Mouse (Mus musculus) stomach, embryonic 14.5 days (tissue): ENCODE measurements around the gene Edc3. TPM values are rescaled to one million over a fixed set of nuclear protein-coding genes. Genes with fewer than 3 reads are reported as not detected.

Experiments used
- ATAC-seq: fragments of 200-750 bp; cut with Nextera tagmentation; 2 replicates; pipeline ENCODE4 v1.8.0; 2017; ENCODE audit warnings: low read depth, moderate TSS enrichment; ENCODE audit not compliant: insufficient number of reproducible peaks, insufficient read depth, low FRiP score
- H3K27ac ChIP-seq: fragments of 300-500 bp; sonication (generic); 2 replicates; pipeline ENCODE4 v1.5.1; 2014; ENCODE audit warnings: mild to moderate bottlenecking, low read length, moderate library complexity, mixed read lengths
- H3K27me3 ChIP-seq: fragments of 300-500 bp; sonication (generic); 2 replicates; pipeline ENCODE4 v1.6.1; 2014; ENCODE audit warnings: low read length, control low read depth, mixed read lengths; ENCODE audit not compliant: control insufficient read depth, insufficient read depth
- H3K36me3 ChIP-seq: fragments of 300-500 bp; sonication (generic); 2 replicates; pipeline ENCODE4 v1.6.1; 2014; ENCODE audit warnings: mild to moderate bottlenecking, control low read depth, low read length, moderate library complexity, mixed read lengths; ENCODE audit not compliant: control insufficient read depth, insufficient read depth
- H3K4me1 ChIP-seq: fragments of 300-500 bp; sonication (generic); 2 replicates; pipeline ENCODE4 v1.6.1; 2014; ENCODE audit warnings: low read length, control low read depth, mixed read lengths; ENCODE audit not compliant: control insufficient read depth, insufficient read depth
- H3K4me2 ChIP-seq: fragments of 300-500 bp; sonication (generic); replicated peaks from 2 replicates; pipeline ENCODE4 v1.6.1; 2014; ENCODE audit warnings: low read depth, low read length, control low read depth
- H3K4me3 ChIP-seq: fragments of 300-500 bp; sonication (generic); 2 replicates; pipeline ENCODE4 v1.5.1; 2014; ENCODE audit warnings: low read depth, low read length, control low read depth
- H3K9ac ChIP-seq: fragments of 300-500 bp; sonication (generic); replicated peaks from 2 replicates; pipeline ENCODE4 v1.6.1; 2014; ENCODE audit warnings: low read depth, mild to moderate bottlenecking, control low read depth, low read length, moderate library complexity, mixed read lengths
- H3K9me3 ChIP-seq: fragments of 300-500 bp; sonication (generic); 2 replicates; pipeline ENCODE4 v1.6.1; 2016; ENCODE audit warnings: low read depth, low read length, control low read depth; ENCODE audit not compliant: control insufficient read depth
- WGBS: fragments of 180-500 bp; shearing (Covaris S2); extraction: QIAGEN DNeasy Blood & Tissue Kit; methylation state at CpG from one replicate; pipeline ENCODE4 v1.1.7; 2014; 5-methylcytosine and 5-hydroxymethylcytosine counted together
- polyA plus RNA-seq: library from polyadenylated mRNA; unstranded; fragments of >200 nt; fragmentation: Nextera tagmentation; extraction: Ambion mirVana; gene quantifications from 2 replicates; pipeline ENCODE4 v1.2.1, GENCODE M21; 2014

Gene Edc3
- polyA plus RNA-seq, 1 experiment from 2014 or later: 23.1 TPM

DNA sequence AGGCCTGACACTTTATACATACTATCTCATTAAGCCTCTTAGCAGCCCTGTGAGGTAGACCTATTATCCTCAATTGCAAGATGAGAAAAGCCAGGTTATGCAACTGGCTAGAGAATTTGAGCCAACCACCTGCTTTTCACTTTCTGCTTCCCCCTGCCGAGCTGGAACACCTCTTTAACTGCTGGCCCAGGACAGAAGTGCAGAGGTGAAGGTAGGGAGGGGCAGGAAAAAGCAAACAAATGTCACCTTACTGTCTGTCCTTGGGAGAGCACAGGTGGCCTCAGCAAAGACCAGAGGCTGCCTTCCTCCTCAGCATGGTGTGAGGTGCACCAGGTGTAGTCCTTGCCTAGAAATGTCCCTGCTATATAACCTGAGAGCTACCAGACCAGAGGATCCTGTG is 40.1 kb upstream of the Edc3 start:
- Histone ChIP-seq H3K4me2 (no peak overlapping the region), H3K36me3 (no peaks in the 10 kb centered on the region), H3K9ac (no peak overlapping the region), H3K4me1 (no peaks in the 10 kb centered on the region), H3K4me3 (no peak overlapping the region), H3K9me3 (no peaks in the 10 kb centered on the region), H3K27me3 (no peaks in the 10 kb centered on the region), H3K27ac (no peak overlapping the region)
- ATAC-seq: no peak
- 19% methylated on average over 1 of the region's 1 CpGs for WGBS

DNA sequence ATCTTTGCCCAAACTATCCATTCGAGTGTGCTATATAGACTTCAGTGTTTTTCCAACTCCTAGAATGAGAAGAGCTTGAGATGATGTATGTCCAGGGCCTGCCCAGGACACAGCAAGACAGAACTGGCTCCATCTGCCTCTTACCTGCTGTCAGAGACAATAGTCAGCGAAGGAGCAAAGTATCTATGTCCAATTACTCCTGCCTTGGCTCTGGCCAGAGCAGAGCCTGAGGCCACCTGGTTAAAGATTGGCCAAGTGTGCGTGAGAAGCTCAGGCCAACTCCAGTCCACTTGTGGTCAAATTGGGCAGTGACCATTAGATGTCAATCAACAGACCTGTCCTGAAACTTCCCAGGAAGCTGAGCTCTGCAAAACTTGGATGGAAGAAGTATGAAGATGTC is 38.8 kb upstream of the Edc3 start:
- 82% methylated on average over 3 of the region's 3 CpGs for WGBS
- H3K4me3 ChIP-seq: no peak overlapping the region
- no peak overlapping the region for H3K27ac ChIP-seq
- no peak overlapping the region for H3K9ac ChIP-seq
- ATAC-seq: no peak
- no peaks in the 10 kb centered on the region for H3K9me3 ChIP-seq
- no peaks in the 10 kb centered on the region for H3K27me3 ChIP-seq
- H3K36me3 ChIP-seq: no peaks in the 10 kb centered on the region
- H3K4me1 ChIP-seq: no peaks in the 10 kb centered on the region
- H3K4me2 ChIP-seq: no peak overlapping the region

DNA sequence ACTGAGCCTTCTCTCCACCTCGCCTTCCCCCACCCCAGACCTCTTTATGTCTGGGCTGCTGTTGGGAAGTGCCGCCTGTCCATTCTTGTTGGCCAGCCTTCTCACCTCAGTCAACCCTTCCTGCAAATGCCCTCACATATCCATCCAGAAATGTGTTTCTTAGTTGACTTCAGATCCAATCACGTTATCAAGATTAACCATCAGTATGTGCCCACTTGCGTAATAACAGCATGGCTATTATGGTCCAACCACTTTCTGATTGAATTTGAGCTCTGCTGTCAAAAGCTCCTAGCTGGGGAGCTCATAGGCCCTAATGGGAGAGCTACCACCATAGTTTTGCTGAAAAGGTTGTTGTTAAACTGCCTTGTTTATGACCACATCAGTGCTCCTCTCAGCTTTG is 37.3 kb upstream of the Edc3 start:
- H3K27me3 ChIP-seq: no peaks in the 10 kb centered on the region
- 84% methylated on average over 4 of the region's 4 CpGs for WGBS
- no peaks in the 10 kb centered on the region for H3K9me3 ChIP-seq
- no peak overlapping the region for H3K9ac ChIP-seq
- no peak overlapping the region for H3K4me2 ChIP-seq
- H3K27ac ChIP-seq: no peak overlapping the region
- no peaks in the 10 kb centered on the region for H3K4me1 ChIP-seq
- no peak for ATAC-seq
- H3K36me3 ChIP-seq: no peaks in the 10 kb centered on the region
- H3K4me3 ChIP-seq: no peak overlapping the region

DNA sequence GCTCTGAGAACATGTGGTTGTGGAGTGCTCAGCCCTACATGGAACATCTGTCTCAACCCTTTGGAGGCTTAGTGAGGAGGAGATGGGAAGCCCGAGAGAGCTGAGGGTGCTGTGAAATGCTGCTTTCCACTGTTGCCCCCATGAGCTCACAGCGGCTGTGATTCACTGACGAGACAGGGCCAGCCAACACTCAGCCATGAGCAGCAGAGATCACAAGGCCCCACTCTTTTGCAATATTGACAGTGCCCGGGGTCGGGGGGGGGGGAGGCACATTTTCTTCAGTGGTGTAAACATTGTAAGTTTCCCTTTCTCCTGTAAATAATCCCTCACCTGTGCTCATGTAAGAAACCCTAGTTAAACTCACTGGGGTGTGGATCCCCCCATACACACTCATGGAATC is 36.8 kb upstream of the Edc3 start:
- Histone ChIP-seq H3K9me3 (no peaks in the 10 kb centered on the region), H3K27me3 (no peaks in the 10 kb centered on the region), H3K4me1 (no peaks in the 10 kb centered on the region), H3K9ac (no peak overlapping the region), H3K4me3 (no peak overlapping the region), H3K36me3 (no peaks in the 10 kb centered on the region), H3K4me2 (no peak overlapping the region), H3K27ac (no peak overlapping the region)
- no peak for ATAC-seq
- WGBS: 83% methylated on average over 5 of the region's 5 CpGs

DNA sequence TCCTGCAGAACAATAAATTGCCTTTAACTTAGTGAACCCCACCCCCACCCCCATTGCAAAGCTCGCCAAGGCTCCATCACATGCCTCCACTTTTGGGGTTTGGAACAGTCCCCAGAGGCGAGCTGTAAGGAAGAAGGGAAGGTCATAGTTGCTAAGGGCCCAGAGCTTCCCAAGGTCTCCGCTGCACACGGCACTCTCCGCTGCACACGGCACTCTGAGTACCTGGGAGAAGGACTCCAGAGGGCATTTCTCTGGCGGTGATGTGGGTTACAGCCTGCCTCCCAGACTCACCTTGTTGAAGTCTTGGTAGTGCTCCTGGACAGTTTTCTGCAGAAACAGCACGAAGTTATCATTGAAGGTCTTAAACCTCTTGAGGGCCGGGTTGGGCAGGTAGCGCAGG is 26.9 kb upstream of the Edc3 start:
- Histone ChIP-seq H3K27me3 (no peaks in the 10 kb centered on the region), H3K4me3 (no peak overlapping the region), H3K36me3 (no peaks in the 10 kb centered on the region), H3K4me2 (no peak overlapping the region), H3K9me3 (no peaks in the 10 kb centered on the region), H3K9ac (no peak overlapping the region), H3K27ac (no peak overlapping the region), H3K4me1 (no peaks in the 10 kb centered on the region)
- 80% methylated on average over 10 of the region's 10 CpGs for WGBS
- no peak for ATAC-seq

DNA sequence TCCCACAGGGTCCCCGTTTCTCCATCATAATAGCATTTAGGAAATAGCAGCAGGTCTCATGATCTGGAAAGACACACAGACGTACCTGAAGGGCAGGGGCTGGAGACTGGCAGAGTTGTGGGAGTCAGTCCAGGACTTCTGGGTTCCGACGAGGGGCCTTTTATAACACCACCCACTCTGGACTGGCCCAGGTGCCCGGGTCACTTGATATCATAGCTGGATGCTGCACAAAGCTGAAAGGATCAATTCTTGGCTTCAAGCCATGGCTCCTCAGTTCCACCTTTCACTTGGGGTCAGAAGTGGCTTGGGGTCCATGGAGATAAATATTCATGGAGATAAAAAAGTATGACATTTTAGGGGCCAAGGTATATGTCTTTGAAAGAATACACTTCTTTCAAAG is 24.8 kb upstream of the Edc3 start, which contains the start of gene Cyp1a2:
Gene Cyp1a2 (minus strand): TSS at position 184 of the 400 bp plus-strand sequence.
- Histone ChIP-seq H3K9ac (no peak within 1 kb of the TSS), H3K4me3 (no peak within 1 kb of the TSS), H3K4me2 (no peak within 1 kb of the TSS), H3K9me3 (no peaks in the 10 kb centered on the region), H3K27me3 (no peaks in the 10 kb centered on the region), H3K27ac (no peak within 1 kb of the TSS), H3K36me3 (no peaks in the 10 kb centered on the region), H3K4me1 (no peaks in the 10 kb centered on the region)
- ATAC-seq: no peak
- 78% methylated on average over 5 of the region's 5 CpGs for WGBS

DNA sequence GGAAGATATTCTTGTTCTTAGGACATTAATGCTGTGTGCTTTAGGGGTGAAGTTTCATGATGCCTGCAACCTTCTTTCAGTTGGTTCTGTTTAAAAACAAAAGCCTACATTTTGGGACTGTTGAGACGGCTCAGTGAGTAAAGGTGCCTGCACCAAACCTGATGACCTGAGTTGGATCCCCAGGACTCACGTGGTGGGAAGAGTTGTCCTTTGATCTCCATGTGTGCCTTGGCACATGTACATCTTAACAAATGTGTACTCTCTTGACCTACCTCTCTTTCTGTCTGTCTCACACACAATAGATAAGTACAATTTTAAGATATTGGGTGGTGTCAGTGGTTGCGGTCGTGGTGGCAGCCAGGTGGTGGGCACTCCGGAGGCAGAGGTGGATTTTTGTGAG is 22.3 kb upstream of the Edc3 start:
- 86% methylated on average over 5 of the region's 5 CpGs for WGBS
- Histone ChIP-seq H3K9ac (no peak overlapping the region), H3K9me3 (no peaks in the 10 kb centered on the region), H3K36me3 (no peaks in the 10 kb centered on the region), H3K4me2 (no peak overlapping the region), H3K27me3 (no peaks in the 10 kb centered on the region), H3K27ac (no peak overlapping the region), H3K4me3 (no peak overlapping the region), H3K4me1 (no peaks in the 10 kb centered on the region)
- no peak for ATAC-seq

DNA sequence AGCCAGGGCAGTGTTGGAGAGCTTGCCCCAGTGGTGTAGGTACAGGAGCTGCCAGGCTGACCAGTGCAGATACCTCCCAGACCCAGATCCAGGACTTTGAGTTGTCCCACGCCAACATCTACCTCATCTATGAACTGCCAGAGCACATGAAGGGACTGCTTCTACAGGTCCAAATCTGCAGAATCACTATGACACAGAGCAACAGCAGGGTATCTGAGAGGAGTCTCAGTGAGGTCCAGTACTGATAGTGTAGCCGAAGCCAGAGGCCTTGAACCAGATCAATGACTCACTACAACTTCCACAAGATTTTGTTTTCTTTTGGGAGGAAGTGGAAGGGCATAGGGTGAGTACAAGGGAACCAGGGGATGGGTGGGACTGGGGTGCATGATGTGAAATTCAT is 20.6 kb upstream of the Edc3 start, which contains the start of gene Cyp1a1:
Gene Cyp1a1 (plus strand): TSS at position 178 of the 400 bp plus-strand sequence.
- H3K36me3 ChIP-seq: no peaks in the 10 kb centered on the region
- H3K4me1 ChIP-seq: no peaks in the 10 kb centered on the region
- no peak within 1 kb of the TSS for H3K27ac ChIP-seq
- no peaks in the 10 kb centered on the region for H3K27me3 ChIP-seq
- H3K9me3 ChIP-seq: no peaks in the 10 kb centered on the region
- H3K4me3 ChIP-seq: no peak within 1 kb of the TSS
- 82% methylated on average over 2 of the region's 2 CpGs for WGBS
- no peak within 1 kb of the TSS for H3K4me2 ChIP-seq
- no peak within 1 kb of the TSS for H3K9ac ChIP-seq
- ATAC-seq: no peak

DNA sequence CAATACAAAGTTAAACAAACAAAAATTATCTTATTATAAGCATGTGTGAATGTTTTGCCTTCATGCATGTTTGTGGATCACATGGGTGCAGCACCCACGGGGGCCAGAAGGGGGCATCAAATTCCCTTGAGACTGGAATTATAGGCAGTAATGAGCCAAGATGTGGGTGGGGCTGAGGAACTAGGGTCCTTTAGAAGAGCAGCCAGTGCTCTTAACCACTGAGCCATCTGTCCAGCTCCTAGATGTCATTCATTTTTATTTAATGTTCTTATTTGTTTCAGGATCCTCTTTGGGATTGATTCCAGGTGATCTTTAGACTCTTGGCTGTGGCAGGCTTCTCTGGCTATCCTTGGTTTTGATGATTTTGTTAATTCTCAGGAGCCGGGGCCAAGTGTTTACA is 20.2 kb upstream of the Edc3 start:
- no peak overlapping the region for H3K9ac ChIP-seq
- no peak overlapping the region for H3K4me3 ChIP-seq
- H3K4me2 ChIP-seq: no peak overlapping the region
- 31% methylated on average over 2 of the region's 2 CpGs for WGBS
- no peak overlapping the region for H3K27ac ChIP-seq
- no peaks in the 10 kb centered on the region for H3K4me1 ChIP-seq
- no peaks in the 10 kb centered on the region for H3K36me3 ChIP-seq
- ATAC-seq: no peak
- no peaks in the 10 kb centered on the region for H3K27me3 ChIP-seq
- H3K9me3 ChIP-seq: no peaks in the 10 kb centered on the region
